ENCODE assay signal across 10 mouse cellular contexts in the genomic region with DNA sequence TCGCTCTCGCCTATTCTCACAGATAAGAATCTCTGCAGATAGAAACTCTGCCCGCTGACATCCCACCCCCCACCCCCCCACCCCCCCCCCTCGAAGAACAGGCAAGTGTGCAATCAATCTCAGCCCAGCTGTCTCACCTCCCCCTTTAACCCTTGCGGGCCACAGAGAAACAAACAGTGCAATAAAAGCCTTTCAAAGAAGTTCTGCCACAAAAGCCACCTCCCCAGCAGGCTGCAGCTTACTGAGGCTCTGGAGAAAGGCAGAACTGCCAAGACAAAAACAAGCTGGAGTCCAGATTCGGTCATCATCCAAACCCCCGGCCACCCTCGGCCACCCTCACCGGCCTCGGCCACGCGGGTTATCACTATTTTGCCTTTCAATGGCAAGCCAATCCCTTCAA. TPM values are rescaled to one million over a fixed set of nuclear protein-coding genes. Genes with fewer than 3 reads are reported as not detected.
DNase-seq lines count a peak whose midpoint lies in the region; ATAC-seq and TF ChIP-seq lines count a peak whose summit lies in the region.
"Had no signal": no experiment of that assay in that cellular context is flagged by ENCODE, and none has a peak within 500 bp of the region (broad histone marks: within the 10 kb centered on the region; RNA-seq: fewer than 3 reads in every experiment).

No protein-coding gene starts in this region.

- no peak for DNase-seq in heart, postnatal 10 days
- DNase-seq in mesoderm, embryonic 11.5 days (ENCODE audit: low read depth, low spot score) = peak; percentile 41
- DNase-seq in adrenal gland, adult (ENCODE audit: inconsistent age in 2 of 2, low spot score in 1 of 2) = no peak
- no peak for DNase-seq in layer of hippocampus, postnatal 10 days (ENCODE audit: low spot score in 2 of 2)
- no peak for DNase-seq in adrenal gland, postnatal 25 days

- H3K27ac ChIP-seq in heart, embryonic 12.5 days (ENCODE audit: poor library complexity, severe bottlenecking) = no peak overlapping the region
- no peak overlapping the region for H3K27ac ChIP-seq in forebrain, embryonic 13.5 days
- H3K27ac ChIP-seq: heart, embryonic 15.5 days had no signal

- H3K9me3 ChIP-seq in heart, embryonic 12.5 days (replicated peaks) = no peaks in the 10 kb centered on the region
- H3K9me3 ChIP-seq in E14TG2a.4 (ENCODE audit: low read length) = no peaks in the 10 kb centered on the region
- H3K9me3 ChIP-seq in forebrain, embryonic 13.5 days (replicated peaks) = no peaks in the 10 kb centered on the region
- H3K9me3 ChIP-seq: heart, embryonic 15.5 days had no signal

- H3K9ac ChIP-seq in heart, embryonic 12.5 days = 0 out of 2 replicates have a peak overlapping the region, but pooled peaks have one; percentile 11
- H3K9ac ChIP-seq in forebrain, embryonic 13.5 days = no peak overlapping the region
- H3K9ac ChIP-seq: heart, embryonic 15.5 days had no signal

- no peak overlapping the region for H3K4me2 ChIP-seq in heart, embryonic 12.5 days
- peak overlapping the region; percentile 36 for H3K4me2 ChIP-seq in forebrain, embryonic 13.5 days
- H3K4me2 ChIP-seq: heart, embryonic 15.5 days had no signal

- no peak for ATAC-seq in heart, embryonic 12.5 days (ENCODE audit: insufficient number of reproducible peaks, low FRiP score)
- no peak for ATAC-seq in forebrain, embryonic 13.5 days
- ATAC-seq: Patski had no signal

- 32% methylated on average over 12 of the region's 12 CpGs for WGBS in heart, embryonic 12.5 days
- WGBS in forebrain, embryonic 13.5 days = 6% methylated on average over 12 of the region's 12 CpGs

- H3K36me3 ChIP-seq in heart, embryonic 12.5 days = peaks cover 9% of the 10 kb centered on the region; the same call in 1 of the 2 replicates
- peaks cover 65% of the 10 kb centered on the region for H3K36me3 ChIP-seq in E14TG2a.4 (ENCODE audit: insufficient read depth, low read length)
- H3K36me3 ChIP-seq in forebrain, embryonic 13.5 days (ENCODE audit: poor library complexity, severe bottlenecking) = no peaks in the 10 kb centered on the region

- H3K4me1 ChIP-seq in heart, embryonic 12.5 days (replicated peaks) = peaks cover 40% of the 10 kb centered on the region
- peaks cover 86% of the 10 kb centered on the region for H3K4me1 ChIP-seq in E14TG2a.4 (replicated peaks; ENCODE audit: low read depth, low read length)
- peaks cover 39% of the 10 kb centered on the region for H3K4me1 ChIP-seq in forebrain, embryonic 13.5 days

- intact Hi-C loops in heart, postnatal 10 days (cut with DNase I) = no loop called here

- H3K27me3 ChIP-seq in heart, embryonic 12.5 days (replicated peaks) = no peaks in the 10 kb centered on the region; the same call in 1 of the 2 replicates
- H3K27me3 ChIP-seq in E14TG2a.4 (ENCODE audit: insufficient read depth, low read length) = no peaks in the 10 kb centered on the region
- H3K27me3 ChIP-seq in forebrain, embryonic 13.5 days = peaks cover 69% of the 10 kb centered on the region
- H3K27me3 ChIP-seq: heart, embryonic 15.5 days; Patski had no signal

- TF ChIP-seq CTCF in E14TG2a.4 (conservative IDR thresholded peaks at IDR 0.05; ENCODE audit: low read length) = no peak

- no peak overlapping the region for H3K4me3 ChIP-seq in heart, embryonic 12.5 days
- H3K4me3 ChIP-seq in E14TG2a.4 (replicated peaks; ENCODE audit: low read length) = peak overlapping the region; percentile 52
- no peak overlapping the region for H3K4me3 ChIP-seq in forebrain, embryonic 13.5 days
- H3K4me3 ChIP-seq: heart, embryonic 15.5 days had no signal

RNA-seq across cellular contexts. Expression of gene Etv5, which starts 5.6 kb away (rescaled TPM):
- polyA plus RNA-seq in heart, embryonic 12.5 days (2016; fragmentation: Nextera tagmentation; extraction: Ambion mirVana) = 23.8 and 29.6 TPM in 2 replicates
- total RNA-seq in heart, postnatal 10 days (2021) = 1 to 10 TPM; 8.7 to 8.8 TPM
- 14.5 and 15.0 TPM in 2 replicates for polyA plus RNA-seq in forebrain, embryonic 13.5 days (2015; fragmentation: Nextera tagmentation; extraction: Ambion mirVana)
- 10 to 100 TPM; 38.8 to 39.7 TPM for total RNA-seq in layer of hippocampus, postnatal 10 days (2021)
- 25.0 and 29.5 TPM in 2 replicates for total RNA-seq in adrenal gland, postnatal 25 days (2021)
